Mouse (Mus musculus) mature B cell (primary cell): ENCODE measurements around the gene Gpcpd1.

Experiments
- in situ Hi-C: fragments of 300-500 bp; cut with MboI; formaldehyde crosslinking; loops from 2 replicates; pipeline ENCODE4 v1.14.3; 2019

The Gpcpd1 gene

GRCm38 (mm10) chr2:132517194-132517836 is 70.2 kb downstream of the Gpcpd1 start:
- in situ Hi-C loops: no loop called here

- in situ Hi-C loops: no loop called here
Measured at GRCm38 (mm10) chr2:132516130-132517030, 71.1 kb downstream of the Gpcpd1 start.

- in situ Hi-C loops: no loop called here
Measured at GRCm38 (mm10) chr2:132515607-132516006, 71.9 kb downstream of the Gpcpd1 start.

GRCm38 (mm10) chr2:132515076-132515475 is 72.5 kb downstream of the Gpcpd1 start:
- in situ Hi-C loops: no loop called here

- in situ Hi-C loops: no loop called here
Measured at GRCm38 (mm10) chr2:132514353-132514752, 73.2 kb downstream of the Gpcpd1 start.

- in situ Hi-C loops: no loop called here
Measured at GRCm38 (mm10) chr2:132513371-132514181, 74.0 kb downstream of the Gpcpd1 start.

GRCm38 (mm10) chr2:132512977-132513351 is 74.6 kb downstream of the Gpcpd1 start:
- in situ Hi-C loops: no loop called here

- in situ Hi-C loops: no loop called here
Measured at GRCm38 (mm10) chr2:132512051-132512976, 75.2 kb downstream of the Gpcpd1 start.

GRCm38 (mm10) chr2:132511011-132511818 is 76.3 kb downstream of the Gpcpd1 start:
- in situ Hi-C loops: no loop called here

GRCm38 (mm10) chr2:132509714-132510113 is 77.8 kb downstream of the Gpcpd1 start:
- in situ Hi-C loops: no loop called here

- in situ Hi-C loops: no loop called here
Measured at GRCm38 (mm10) chr2:132509261-132509660, 78.3 kb downstream of the Gpcpd1 start.

GRCm38 (mm10) chr2:132507521-132507920 is 80.0 kb downstream of the Gpcpd1 start:
- in situ Hi-C loops: no loop called here

- in situ Hi-C loops: no loop called here
Measured at GRCm38 (mm10) chr2:132507091-132507490, 80.4 kb downstream of the Gpcpd1 start.

- in situ Hi-C loops: no loop called here
Measured at GRCm38 (mm10) chr2:132505828-132506227, 81.7 kb downstream of the Gpcpd1 start.

- in situ Hi-C loops: no loop called here
Measured at GRCm38 (mm10) chr2:132498344-132498743, 89.2 kb downstream of the Gpcpd1 start.

- in situ Hi-C loops: no loop called here
Measured at GRCm38 (mm10) chr2:132497412-132498135, 90.0 kb downstream of the Gpcpd1 start.

- in situ Hi-C loops: no loop called here
Measured at GRCm38 (mm10) chr2:132493184-132493583, 94.3 kb downstream of the Gpcpd1 start.

- in situ Hi-C loops: no loop called here
Measured at GRCm38 (mm10) chr2:132485454-132485853, 102.1 kb downstream of the Gpcpd1 start.

- in situ Hi-C loops: no loop called here
Measured at GRCm38 (mm10) chr2:132481547-132481946, 106.0 kb downstream of the Gpcpd1 start.
